Mouse (Mus musculus) retina, postnatal 1 day (tissue): ENCODE results near the gene Pxmp4.
A peak's percentile ranks its signal among the peaks of the same experiment; 100 is the strongest.

Experiments used
- DNase-seq: peaks from one replicate; pipeline ENCODE4 v3.0.0-alpha.2; 2012

Gene Pxmp4

DNA sequence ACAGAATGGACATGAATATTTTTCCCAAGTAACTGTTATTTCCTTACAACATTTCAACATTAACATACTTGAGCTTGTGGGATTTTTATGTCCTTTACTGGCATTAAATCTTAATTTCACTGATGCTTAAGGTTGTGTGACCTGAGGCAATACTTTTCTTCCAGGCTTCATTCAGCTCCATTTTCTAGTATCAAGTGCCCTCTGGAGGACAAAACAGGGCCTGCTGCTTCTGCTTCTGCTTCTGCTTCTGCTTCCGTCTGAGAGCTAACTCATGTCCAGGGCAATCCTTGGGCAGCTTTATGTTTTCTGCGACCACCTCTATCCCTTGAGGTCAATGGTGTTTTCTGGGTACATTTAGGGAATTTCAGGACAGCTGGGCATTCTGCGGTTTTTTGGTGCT, 63.8 kb downstream of the Pxmp4 start:
- peak; percentile 75 for DNase-seq

DNA sequence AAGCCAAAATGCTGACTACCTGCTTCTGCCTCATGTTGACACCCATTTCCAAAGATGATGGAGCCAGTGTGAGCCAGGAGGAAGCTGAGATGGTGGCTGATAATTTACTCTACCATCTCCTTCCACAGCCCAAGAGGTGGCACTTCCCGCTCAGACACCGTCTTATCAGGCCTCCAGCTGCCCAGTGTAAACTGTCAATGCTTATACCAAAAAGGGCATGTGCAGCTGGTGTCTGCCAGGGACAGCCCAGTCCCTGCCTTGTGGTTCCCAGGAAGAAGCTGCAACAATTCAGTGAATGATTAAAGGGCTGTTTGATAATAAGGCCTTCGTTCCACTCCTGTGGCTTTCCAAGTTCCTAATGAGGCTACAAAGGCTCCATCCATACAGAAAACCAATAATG, 64.8 kb downstream of the Pxmp4 start:
- DNase-seq, result peak; percentile 70

- no peak for DNase-seq
Observed at GRCm38 (mm10) chr2:154538310-154538709, 65.2 kb downstream of the Pxmp4 start.
